Mouse (Mus musculus): Measurements from ENCODE around the gene Ccdc134.

Gene Ccdc134

GRCm38 (mm10) chr15:82170437-82171377, 43.0 kb downstream of the Ccdc134 start:
- DNase-seq (ENCODE audit: low spot score), result no peak

GRCm38 (mm10) chr15:82172648-82173047, 44.9 kb downstream of the Ccdc134 start:
- no peak for DNase-seq (ENCODE audit: low spot score)

GRCm38 (mm10) chr15:82175091-82175490, 47.4 kb downstream of the Ccdc134 start:
- no peak for DNase-seq (ENCODE audit: low spot score)

- DNase-seq (ENCODE audit: low spot score), result no peak
These were observed 50.1 kb downstream of the Ccdc134 start for GRCm38 (mm10) chr15:82177743-82178290.

GRCm38 (mm10) chr15:82181131-82181530, 53.4 kb downstream of the Ccdc134 start:
- no peak for DNase-seq (ENCODE audit: low spot score)

- no peak for DNase-seq (ENCODE audit: low spot score)
These were observed 54.6 kb downstream of the Ccdc134 start for GRCm38 (mm10) chr15:82182311-82182710.

GRCm38 (mm10) chr15:82183596-82183995, 55.9 kb downstream of the Ccdc134 start:
- peak; percentile 80 for DNase-seq (ENCODE audit: low spot score)

GRCm38 (mm10) chr15:82184183-82184582, 56.5 kb downstream of the Ccdc134 start:
- DNase-seq (ENCODE audit: low spot score), result peak; percentile 76

GRCm38 (mm10) chr15:82184656-82185055, 56.9 kb downstream of the Ccdc134 start:
- DNase-seq (ENCODE audit: low spot score), result peak; percentile 90

- no peak for DNase-seq (ENCODE audit: low spot score)
These were observed 57.5 kb downstream of the Ccdc134 start for GRCm38 (mm10) chr15:82185062-82185783.

- no peak for DNase-seq (ENCODE audit: low spot score)
These were observed 58.4 kb downstream of the Ccdc134 start for GRCm38 (mm10) chr15:82186131-82186530.

GRCm38 (mm10) chr15:82186931-82187330, 59.2 kb downstream of the Ccdc134 start:
- no peak for DNase-seq (ENCODE audit: low spot score)

- DNase-seq (ENCODE audit: low spot score), result no peak
These were observed 59.7 kb downstream of the Ccdc134 start for GRCm38 (mm10) chr15:82187401-82187800.

- DNase-seq (ENCODE audit: low spot score), result no peak
These were observed 60.2 kb downstream of the Ccdc134 start for GRCm38 (mm10) chr15:82187924-82188323.

- no peak for DNase-seq (ENCODE audit: low spot score)
These were observed 60.9 kb downstream of the Ccdc134 start for GRCm38 (mm10) chr15:82188481-82189240.
